Mouse (Mus musculus): ENCODE results near the gene 1700109H08Rik.

GRCm38 (mm10) chr5:3598766-3599165 lies 27.4 kb downstream of the 1700109H08Rik start:
- TF ChIP-seq GATA1 (IDR thresholded peaks at IDR 0.05; ENCODE audit: low read length) (no peak), TAL1 (IDR thresholded peaks at IDR 0.05; ENCODE audit: low read length) (no peak)

Measured in erythroblast, embryonic 14.5 days (primary cell).